Mouse (Mus musculus): ENCODE data around the gene Zbtb20. TPM values are rescaled to one million over a fixed set of nuclear protein-coding genes. Genes with fewer than 3 reads are reported as not detected.
A peak's percentile ranks its signal among the peaks of the same experiment; 100 is the strongest.

Gene Zbtb20
- total RNA-seq, 4 experiments from 2014 or later = 199 to 236 (median 206) TPM

DNA sequence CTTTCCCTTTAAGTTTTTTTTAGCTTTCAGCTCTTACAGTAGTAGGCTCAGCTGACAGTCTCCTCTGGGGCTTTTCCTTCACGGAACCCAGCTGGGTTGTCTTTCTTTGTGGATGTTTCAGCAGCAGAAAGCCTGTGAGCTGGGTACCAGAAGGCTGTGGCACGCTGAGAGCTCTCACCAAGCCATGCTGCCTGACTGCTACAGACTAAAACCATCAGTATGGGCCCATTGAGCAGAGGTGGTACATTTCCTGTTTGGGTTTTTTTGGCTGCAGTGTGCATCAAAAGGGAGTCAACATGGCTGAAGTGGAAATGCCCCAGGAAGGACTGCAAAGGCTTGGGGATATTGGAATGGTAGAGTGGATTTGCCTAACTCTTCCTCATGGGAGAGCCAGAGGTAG lies 724.0 kb downstream of the Zbtb20 start:
- DNase-seq (ENCODE audit: low spot score) = no peak

DNA sequence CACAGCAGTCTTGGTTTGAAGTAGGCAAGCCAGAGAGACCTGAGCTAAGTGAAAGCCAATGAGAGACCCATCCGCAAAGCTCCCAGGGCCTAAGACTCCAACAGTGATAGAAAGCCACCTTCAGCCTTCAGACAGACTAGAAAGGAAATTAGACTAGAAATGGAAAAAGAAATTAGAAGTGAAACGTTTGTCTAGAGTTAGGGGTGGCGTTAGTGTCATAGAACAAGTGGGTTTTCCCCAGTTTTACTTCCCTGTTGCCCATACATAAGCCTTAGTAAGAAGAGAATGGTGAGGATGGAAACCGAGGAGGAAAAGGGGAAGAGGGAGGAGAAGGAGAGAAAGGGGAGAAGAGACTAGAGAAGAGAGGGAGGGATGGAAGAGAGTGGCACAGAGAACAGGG lies 726.9 kb downstream of the Zbtb20 start:
- DNase-seq (ENCODE audit: low spot score) = no peak

DNA sequence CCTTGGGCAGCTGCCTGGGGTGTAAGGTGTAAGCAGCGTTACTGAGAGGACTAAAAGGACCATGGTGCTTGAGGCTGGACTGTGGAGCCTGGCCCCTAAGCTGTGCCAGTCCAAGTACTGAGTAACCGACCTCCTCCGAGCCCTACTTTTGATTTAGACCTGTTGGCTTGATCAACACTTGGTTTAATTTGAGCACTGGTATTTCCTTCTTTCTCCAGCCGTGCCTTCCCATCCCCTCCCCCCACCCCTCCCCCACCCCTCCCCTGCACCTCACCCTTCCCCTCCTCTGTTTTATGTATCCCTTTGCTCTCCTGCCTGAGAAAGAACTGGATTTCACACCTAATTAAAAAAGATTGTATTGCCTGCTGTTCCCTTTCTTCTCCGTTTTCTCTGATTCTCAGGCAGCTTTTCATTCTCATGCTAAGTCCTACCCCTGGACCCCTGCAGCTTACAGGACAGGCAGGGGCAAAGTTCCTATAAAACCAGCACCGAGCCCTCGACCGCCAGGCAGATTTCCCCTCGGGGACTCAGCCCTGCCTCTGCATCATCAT lies 728.0 kb downstream of the Zbtb20 start:
- DNase-seq (ENCODE audit: low spot score) = no peak

DNA sequence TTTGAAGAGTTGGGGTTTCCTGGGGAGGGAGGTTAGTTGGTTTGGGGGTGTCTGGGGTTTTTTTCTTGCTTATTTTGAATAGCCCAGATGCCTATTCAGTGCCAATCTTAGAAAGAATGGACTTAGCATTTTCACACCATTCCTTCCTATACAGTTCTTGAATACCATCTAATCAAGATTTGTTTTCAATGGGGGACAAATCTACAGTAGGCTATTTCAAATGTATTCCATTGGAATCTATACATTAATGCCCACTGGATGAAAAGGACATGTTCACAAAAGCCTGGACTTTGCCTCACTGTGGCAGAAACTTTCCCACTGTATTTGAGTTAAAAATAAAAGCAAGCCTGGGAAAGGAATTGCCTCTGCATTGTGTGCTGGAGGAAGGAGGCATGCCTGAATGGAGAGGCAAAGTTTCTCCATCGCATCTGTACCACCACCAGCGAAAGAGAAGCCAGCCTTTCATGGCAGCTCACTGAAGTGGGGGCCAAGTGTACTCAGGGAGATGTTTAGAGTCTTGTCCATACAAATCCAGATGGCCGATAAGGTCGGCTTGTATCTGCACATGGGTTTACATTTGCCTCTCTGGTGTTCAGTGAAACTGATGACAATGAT lies 728.8 kb downstream of the Zbtb20 start:
- DNase-seq (ENCODE audit: low spot score) = no peak

DNA sequence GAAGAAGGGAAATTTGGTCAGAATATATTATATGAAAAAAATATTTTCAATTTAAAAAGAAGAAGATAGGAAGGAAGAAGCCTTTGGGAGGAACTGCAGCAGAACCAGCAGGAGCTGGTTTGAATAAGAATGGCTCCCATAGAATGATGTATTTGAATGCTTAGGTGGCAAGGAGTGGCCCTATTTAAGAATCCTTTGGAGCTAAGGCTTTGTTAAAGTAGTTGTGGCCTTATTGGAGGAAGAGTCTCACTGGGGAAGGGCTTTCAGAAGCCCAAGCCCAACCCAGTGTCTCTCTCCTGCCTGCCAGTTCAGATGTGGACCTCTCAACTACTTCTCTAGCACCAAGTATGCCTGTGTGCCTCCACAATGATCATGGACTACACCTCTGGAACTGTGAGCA lies 731.4 kb downstream of the Zbtb20 start:
- no peak for DNase-seq (ENCODE audit: low spot score)

- DNase-seq (ENCODE audit: low spot score) = no peak
Measured at GRCm38 (mm10) chr16:43608066-43608465, 732.4 kb downstream of the Zbtb20 start.

GRCm38 (mm10) chr16:43610375-43610774 lies 734.7 kb downstream of the Zbtb20 start:
- peak; percentile 61 for DNase-seq (ENCODE audit: low spot score)

DNA sequence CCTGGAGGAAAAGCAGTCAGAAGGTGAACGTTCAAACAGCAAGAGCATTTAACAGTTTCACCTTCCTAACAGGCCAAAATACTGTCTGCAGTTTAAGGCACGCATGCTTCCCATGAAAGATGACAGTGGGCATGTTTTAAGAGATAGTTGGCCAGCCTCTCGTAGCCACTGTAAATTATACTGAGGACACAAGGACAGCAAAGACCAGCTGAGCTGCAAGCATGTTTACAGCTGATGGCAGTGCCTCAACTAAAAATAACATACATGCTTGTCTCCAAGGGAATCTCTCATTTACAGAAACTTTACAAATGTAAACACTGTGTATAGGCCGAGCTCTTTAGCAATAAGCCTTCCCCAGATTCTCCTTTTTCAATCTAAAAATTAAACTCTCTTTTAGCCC lies 740.7 kb downstream of the Zbtb20 start:
- DNase-seq (ENCODE audit: low spot score) = no peak

- no peak for DNase-seq (ENCODE audit: low spot score)
Measured at GRCm38 (mm10) chr16:43617346-43617745, 741.7 kb downstream of the Zbtb20 start.

- DNase-seq (ENCODE audit: low spot score) = no peak
Measured at GRCm38 (mm10) chr16:43618286-43618685, 742.6 kb downstream of the Zbtb20 start.

DNA sequence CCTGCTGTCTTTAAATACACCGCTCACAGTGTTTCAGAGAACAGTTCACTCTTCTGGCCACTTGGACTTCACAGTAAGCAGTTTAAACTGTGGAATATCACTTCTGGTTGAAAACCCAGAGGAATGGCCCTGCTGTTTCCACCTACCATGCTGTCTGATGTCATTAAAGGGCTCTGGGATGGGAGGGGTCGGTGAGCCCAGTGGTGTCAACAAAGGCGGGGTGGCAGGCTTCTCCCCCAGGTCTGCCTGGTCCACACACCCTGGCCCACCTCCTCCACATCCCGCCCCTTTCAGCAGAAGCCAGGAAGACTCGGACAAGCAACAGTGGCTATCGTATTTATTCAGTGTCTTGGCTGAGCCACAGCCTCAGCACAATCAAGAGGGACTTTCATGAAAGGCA lies 743.6 kb downstream of the Zbtb20 start:
- no peak for DNase-seq (ENCODE audit: low spot score)

DNA sequence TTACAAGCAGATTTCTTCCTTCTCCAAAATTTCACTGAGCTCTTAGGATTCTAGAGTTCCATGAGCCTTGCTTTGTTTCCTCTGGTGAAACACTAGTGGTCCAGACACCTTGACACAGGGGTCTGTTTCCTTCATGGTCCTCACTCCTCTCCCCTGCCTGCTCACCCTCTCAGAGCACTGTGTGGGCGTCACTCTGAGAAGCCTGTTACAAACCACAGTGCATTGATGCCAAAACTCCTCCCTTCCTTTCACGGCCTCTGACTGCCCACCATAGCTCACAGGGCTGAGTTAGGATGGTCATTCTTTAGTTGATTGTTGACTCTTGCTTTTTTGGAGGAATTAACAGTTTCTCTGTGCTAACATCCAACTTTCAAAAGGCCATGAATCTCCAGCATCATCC lies 744.7 kb downstream of the Zbtb20 start:
- no peak for DNase-seq (ENCODE audit: low spot score)

DNA sequence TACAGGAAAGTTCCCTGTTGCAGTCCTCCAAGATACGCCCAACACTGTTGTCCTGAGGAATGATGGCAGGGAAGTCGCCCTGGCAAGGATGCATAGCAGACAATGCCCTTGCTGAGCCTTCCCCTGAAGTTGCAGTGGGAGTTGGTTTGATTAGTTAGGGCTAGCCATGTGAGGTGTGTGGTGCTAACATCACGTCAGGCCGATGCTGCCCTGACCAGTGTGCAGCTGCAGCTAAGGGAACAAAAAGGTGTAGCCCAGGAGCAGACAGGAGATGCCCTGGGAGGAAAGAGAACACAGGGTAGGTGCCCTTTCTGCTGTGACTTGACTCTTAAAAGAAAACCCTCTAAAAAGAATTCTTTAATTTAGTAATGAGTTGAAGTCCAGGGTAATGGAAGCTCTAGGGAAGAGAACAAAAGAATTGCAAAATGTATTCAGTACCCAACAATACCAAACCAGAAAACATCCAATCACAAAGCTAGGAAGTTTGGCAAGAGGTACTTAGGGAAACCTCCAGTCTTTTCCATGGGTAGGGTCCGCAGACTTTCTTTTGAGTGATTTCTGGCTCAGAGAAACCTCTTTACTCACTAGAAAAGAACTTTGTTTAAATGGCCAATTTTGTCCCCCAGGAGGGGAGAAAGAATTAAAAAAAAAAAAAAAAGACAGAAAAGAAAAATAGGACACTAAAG lies 747.8 kb downstream of the Zbtb20 start:
- DNase-seq (ENCODE audit: low spot score) = no peak

- no peak for DNase-seq (ENCODE audit: low spot score)
Measured at GRCm38 (mm10) chr16:43624876-43625275, 749.2 kb downstream of the Zbtb20 start.

GRCm38 (mm10) chr16:43625289-43625688 lies 749.6 kb downstream of the Zbtb20 start:
- peak; percentile 35 for DNase-seq (ENCODE audit: low spot score)

DNA sequence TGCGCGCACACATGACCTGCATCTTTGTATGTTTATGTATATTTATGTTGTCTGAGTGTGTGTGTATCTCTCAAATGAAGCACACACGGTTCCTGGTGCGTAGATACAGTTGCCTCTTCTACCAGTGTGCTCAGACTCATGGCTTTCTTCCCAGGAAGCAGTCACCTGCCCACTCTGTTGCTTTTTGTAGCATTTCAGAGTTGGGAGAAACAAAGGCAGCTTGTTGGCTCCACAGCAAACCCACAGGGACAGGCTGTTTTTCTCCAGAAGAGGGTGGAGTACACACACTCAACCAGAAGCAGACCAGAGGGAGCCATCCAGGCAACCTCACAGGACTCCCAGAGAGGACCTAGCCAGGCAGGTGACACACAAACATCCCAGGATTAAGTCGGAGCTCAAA lies 750.3 kb downstream of the Zbtb20 start:
- DNase-seq (ENCODE audit: low spot score) = no peak

GRCm38 (mm10) chr16:43628662-43629061 lies 753.0 kb downstream of the Zbtb20 start:
- DNase-seq (ENCODE audit: low spot score) = no peak

DNA sequence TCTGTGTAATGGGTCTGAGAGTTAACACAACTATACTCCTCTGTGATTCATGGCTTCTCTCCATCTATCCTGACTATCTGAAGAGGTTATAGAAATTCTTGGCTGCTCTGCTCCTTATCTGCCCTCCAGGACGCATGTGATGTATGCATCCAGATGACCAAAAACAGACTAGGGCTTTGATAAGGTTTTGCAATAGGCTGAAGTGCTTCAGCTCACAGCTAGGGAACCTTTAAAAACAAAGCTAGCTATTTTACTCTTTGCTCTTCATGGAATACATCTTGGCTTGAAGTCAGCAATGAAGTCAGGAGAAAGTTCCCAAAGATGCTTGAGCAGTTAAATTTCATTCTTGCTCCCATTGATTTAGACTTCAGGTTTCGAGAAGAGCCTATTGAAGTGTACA lies 756.1 kb downstream of the Zbtb20 start:
- DNase-seq (ENCODE audit: low spot score) = no peak

- no peak for DNase-seq (ENCODE audit: low spot score)
Measured at GRCm38 (mm10) chr16:43634037-43634436, 758.4 kb downstream of the Zbtb20 start.

- no peak for DNase-seq (ENCODE audit: low spot score)
Measured at GRCm38 (mm10) chr16:43637241-43637640, 761.6 kb downstream of the Zbtb20 start.

- DNase-seq (ENCODE audit: low spot score) = no peak
Measured at GRCm38 (mm10) chr16:43638406-43639049, 762.8 kb downstream of the Zbtb20 start.

DNA sequence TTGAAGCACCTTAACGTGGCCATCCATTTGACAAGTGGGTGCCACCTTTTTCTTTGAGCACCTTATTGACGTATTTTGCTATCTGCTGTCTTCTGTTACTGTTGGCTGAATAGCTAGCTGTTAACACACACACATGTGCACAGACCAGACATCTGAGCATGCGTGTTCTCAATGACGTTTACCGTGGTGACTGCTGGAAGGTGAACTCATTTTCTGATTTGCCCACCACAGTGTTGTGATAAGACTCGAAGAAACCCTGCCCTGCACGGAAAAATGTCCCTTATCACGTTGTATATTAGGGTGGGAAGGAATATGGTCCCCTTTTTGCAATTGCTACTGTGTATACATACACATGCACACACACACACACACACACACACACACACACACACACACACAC lies 765.5 kb downstream of the Zbtb20 start:
- no peak for DNase-seq (ENCODE audit: low spot score)

DNA sequence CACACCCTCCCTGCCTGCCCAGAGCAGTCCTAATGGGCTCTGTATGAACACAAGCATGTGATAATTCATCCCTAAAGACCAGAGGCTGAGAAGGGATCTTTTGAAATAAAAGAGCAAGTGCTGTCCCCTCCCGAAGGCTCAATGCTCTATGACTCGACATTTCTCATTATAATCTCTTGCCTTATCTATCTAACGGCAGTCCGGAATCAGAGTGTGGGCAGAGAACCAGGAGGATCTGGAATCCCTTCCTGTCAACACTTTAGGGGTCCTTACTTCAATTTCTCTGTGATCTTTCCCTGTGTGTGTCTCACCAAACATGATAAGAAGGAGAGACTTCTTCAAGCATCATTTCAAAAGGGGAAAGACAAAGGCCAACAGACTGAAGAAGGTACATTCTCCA lies 770.2 kb downstream of the Zbtb20 start:
- DNase-seq (ENCODE audit: low spot score) = no peak

Data from heart, adult 8-10 months (tissue).